Mouse (Mus musculus): ENCODE measurements around the gene Sfxn2. TPM values are rescaled to one million over a fixed set of nuclear protein-coding genes. Genes with fewer than 3 reads are reported as not detected.

The Sfxn2 gene
- polyA plus RNA-seq, 1 experiment from 2014 or later = 18.4 TPM

DNA sequence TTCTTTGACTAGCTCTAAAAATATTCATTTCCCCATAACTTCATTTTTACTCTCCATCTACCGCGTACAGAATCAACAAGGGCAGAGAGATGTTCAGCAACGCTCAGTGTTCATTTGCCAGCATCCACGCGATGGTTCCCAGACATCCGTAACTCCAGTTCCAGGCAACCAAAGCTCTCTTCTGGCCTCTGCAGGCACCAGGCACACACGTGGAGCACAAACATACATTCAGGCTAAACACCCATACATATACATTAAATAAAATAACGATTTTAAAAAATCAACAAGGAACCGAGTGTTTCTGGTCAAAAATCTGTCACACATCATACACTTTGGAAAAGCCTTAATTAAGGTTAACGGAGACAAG lies 1.3 kb upstream of the Sfxn2 start:
- Histone ChIP-seq H3K4me1 (ENCODE audit: insufficient read depth, low read depth, low read length) (0 out of 2 replicates have a peak, but pooled peaks cover 4% of the 10 kb centered on the region), H3K27me3 (replicated peaks; ENCODE audit: insufficient read depth, low read length) (no peaks in the 10 kb centered on the region), H3K4me3 (ENCODE audit: low read depth, low read length) (no peak overlapping the region), H3K27ac (ENCODE audit: low read length) (no peak overlapping the region), H3K4me2 (replicated peaks; ENCODE audit: low read depth, low read length) (peak overlapping the region; percentile 89), H3K9me3 (ENCODE audit: low read length) (no peaks in the 10 kb centered on the region), H3K36me3 (ENCODE audit: insufficient read depth, low read length) (no peaks in the 10 kb centered on the region), H3K9ac (replicated peaks; ENCODE audit: low read depth) (no peak overlapping the region)
- TF ChIP-seq EP300 (IDR thresholded peaks at IDR 0.05) (no peak), CTCF (IDR thresholded peaks at IDR 0.05) (no peak)
- ATAC-seq = no peak
- 20% methylated on average over 10 of the region's 10 CpGs for WGBS
- DNase-seq (ENCODE audit: low spot score) = no peak

DNA sequence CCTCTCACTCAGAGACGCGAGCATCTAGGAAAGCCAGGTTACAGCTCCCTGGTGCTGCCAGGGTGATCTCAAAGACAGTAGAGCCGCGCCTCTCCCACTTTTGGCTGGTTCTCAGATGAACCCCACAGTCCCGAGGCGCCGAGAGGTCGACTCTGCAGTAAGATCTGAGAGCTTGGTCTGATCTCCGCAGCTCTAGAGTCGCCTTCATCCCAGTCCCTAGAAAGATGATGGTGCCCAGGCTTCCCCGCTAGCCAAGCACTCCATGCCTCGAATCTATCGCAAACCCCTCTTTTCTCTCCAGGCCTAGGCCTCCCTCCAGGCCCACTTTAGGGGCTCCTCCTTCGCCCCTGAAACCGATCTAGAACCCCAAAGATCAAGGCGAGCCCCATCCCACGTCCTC lies 617 bp upstream of the Sfxn2 start:
- 0 out of 2 replicates have a peak, but pooled peaks cover 4% of the 10 kb centered on the region for H3K4me1 ChIP-seq (ENCODE audit: insufficient read depth, low read depth, low read length)
- no peaks in the 10 kb centered on the region for H3K36me3 ChIP-seq (ENCODE audit: insufficient read depth, low read length)
- TF ChIP-seq CTCF (IDR thresholded peaks at IDR 0.05) (no peak), EP300 (IDR thresholded peaks at IDR 0.05) (no peak)
- DNase-seq (ENCODE audit: low spot score) (peak; percentile 39), ATAC-seq (peak; percentile 4)
- H3K4me3 ChIP-seq (ENCODE audit: low read depth, low read length) = peak overlapping the region; percentile 75
- peak overlapping the region; percentile 70 for H3K27ac ChIP-seq (ENCODE audit: low read length)
- H3K9ac ChIP-seq (replicated peaks; ENCODE audit: low read depth) = peak overlapping the region; percentile 43; the same call in 1 of the 2 replicates
- WGBS = 0% methylated on average over 17 of the region's 17 CpGs
- H3K27me3 ChIP-seq (replicated peaks; ENCODE audit: insufficient read depth, low read length) = no peaks in the 10 kb centered on the region
- H3K4me2 ChIP-seq (replicated peaks; ENCODE audit: low read depth, low read length) = peak overlapping the region; percentile 89
- no peaks in the 10 kb centered on the region for H3K9me3 ChIP-seq (ENCODE audit: low read length)

- DNase-seq (ENCODE audit: low spot score) = no peak
- peak overlapping the region; percentile 89 for H3K4me2 ChIP-seq (replicated peaks; ENCODE audit: low read depth, low read length)
- no peaks in the 10 kb centered on the region for H3K9me3 ChIP-seq (ENCODE audit: low read length)
- peak overlapping the region; percentile 88 for H3K27ac ChIP-seq (ENCODE audit: low read length)
- no peak overlapping the region for H3K9ac ChIP-seq (replicated peaks; ENCODE audit: low read depth)
- ATAC-seq = no peak
- H3K36me3 ChIP-seq (ENCODE audit: insufficient read depth, low read length) = no peaks in the 10 kb centered on the region
- H3K4me1 ChIP-seq (ENCODE audit: insufficient read depth, low read depth, low read length) = 0 out of 2 replicates have a peak, but pooled peaks cover 4% of the 10 kb centered on the region
- WGBS = 32% methylated on average over 6 of the region's 6 CpGs
- H3K27me3 ChIP-seq (replicated peaks; ENCODE audit: insufficient read depth, low read length) = no peaks in the 10 kb centered on the region
- H3K4me3 ChIP-seq (ENCODE audit: low read depth, low read length) = peak overlapping the region; percentile 75
- no peak for TF ChIP-seq CTCF (IDR thresholded peaks at IDR 0.05)
- no peak for TF ChIP-seq EP300 (IDR thresholded peaks at IDR 0.05)
Observed at GRCm38 (mm10) chr19:46573990-46574389, 825 bp downstream of the Sfxn2 start.

DNA sequence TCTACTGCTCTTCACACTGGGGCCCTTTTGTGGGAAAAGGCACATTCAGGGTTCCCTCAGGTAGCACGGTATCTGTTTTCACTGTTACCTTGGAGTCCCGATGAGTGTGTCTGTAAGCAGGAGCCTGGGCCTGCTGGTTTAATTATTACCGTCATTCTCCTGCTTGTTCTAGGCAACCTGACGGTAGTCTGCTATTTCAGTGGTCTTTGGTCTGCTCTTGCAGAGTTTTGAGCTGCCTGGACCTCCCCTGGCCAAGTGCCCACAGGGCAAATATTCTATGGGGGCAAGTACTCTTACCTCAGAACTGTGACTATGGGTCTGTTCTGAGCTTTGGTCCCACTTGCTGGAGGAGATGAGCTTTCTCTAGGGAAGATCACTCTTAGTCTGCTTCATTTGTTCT lies 2.0 kb downstream of the Sfxn2 start:
- Histone ChIP-seq H3K9ac (replicated peaks; ENCODE audit: low read depth) (no peak overlapping the region), H3K27me3 (replicated peaks; ENCODE audit: insufficient read depth, low read length) (no peaks in the 10 kb centered on the region), H3K36me3 (ENCODE audit: insufficient read depth, low read length) (no peaks in the 10 kb centered on the region), H3K4me2 (replicated peaks; ENCODE audit: low read depth, low read length) (no peak overlapping the region), H3K4me3 (ENCODE audit: low read depth, low read length) (no peak overlapping the region), H3K27ac (ENCODE audit: low read length) (peak overlapping the region; percentile 33; the same call in 1 of the 2 replicates), H3K4me1 (ENCODE audit: insufficient read depth, low read depth, low read length) (0 out of 2 replicates have a peak, but pooled peaks cover 4% of the 10 kb centered on the region), H3K9me3 (ENCODE audit: low read length) (no peaks in the 10 kb centered on the region)
- no peak for TF ChIP-seq EP300 (IDR thresholded peaks at IDR 0.05)
- TF ChIP-seq CTCF (IDR thresholded peaks at IDR 0.05) = no peak
- whole genome bisulfite sequencing = 51% methylated on average over 4 of the region's 4 CpGs
- DNase-seq (ENCODE audit: low spot score) = peak; percentile 46
- no peak for ATAC-seq

DNA sequence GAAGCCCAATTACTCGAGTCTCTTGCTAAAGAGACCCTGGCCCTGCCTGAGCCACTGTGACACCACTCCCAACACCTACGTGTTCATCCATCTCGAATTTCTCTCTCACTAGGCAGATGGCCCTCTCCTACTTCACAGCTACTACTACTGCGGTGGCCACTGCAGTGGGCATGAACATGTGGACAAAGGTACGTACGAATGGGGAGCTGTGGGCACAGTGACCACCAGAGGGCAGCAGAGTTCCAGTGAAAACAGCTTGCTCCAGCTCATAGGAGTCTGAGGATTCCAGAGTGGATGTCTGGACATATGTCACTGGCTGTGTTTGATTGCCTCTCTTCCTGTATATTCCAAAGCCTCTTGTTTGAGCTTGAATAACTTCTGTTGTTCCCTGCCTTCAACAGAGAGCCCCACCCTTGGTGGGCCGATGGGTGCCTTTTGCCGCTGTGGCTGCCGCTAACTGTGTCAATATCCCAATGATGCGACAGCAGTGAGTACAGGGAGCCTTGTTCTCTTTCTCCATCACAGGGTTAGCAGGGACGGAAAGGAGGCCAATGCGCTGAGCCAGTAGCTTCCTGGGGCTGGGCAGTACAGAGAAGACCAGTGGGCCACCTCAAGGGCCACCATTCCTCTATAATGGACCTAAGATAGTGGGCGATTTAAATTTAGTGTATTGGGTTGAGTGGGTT lies 14.8 kb downstream of the Sfxn2 start:
- H3K27me3 ChIP-seq (replicated peaks; ENCODE audit: insufficient read depth, low read length) = no peaks in the 10 kb centered on the region
- H3K9ac ChIP-seq (replicated peaks; ENCODE audit: low read depth) = no peak overlapping the region
- WGBS = 54% methylated on average over 13 of the region's 13 CpGs
- DNase-seq (ENCODE audit: low spot score) (peak; percentile 87), ATAC-seq (peak; percentile 81)
- H3K36me3 ChIP-seq (ENCODE audit: insufficient read depth, low read length) = no peaks in the 10 kb centered on the region
- no peak overlapping the region for H3K4me3 ChIP-seq (ENCODE audit: low read depth, low read length)
- H3K27ac ChIP-seq (ENCODE audit: low read length) = no peak overlapping the region
- H3K4me2 ChIP-seq (replicated peaks; ENCODE audit: low read depth, low read length) = no peak overlapping the region
- TF ChIP-seq CTCF (IDR thresholded peaks at IDR 0.05) (peak; percentile 98), EP300 (IDR thresholded peaks at IDR 0.05) (no peak)
- no peaks in the 10 kb centered on the region for H3K9me3 ChIP-seq (ENCODE audit: low read length)
- H3K4me1 ChIP-seq (ENCODE audit: insufficient read depth, low read depth, low read length) = no peaks in the 10 kb centered on the region

- Histone ChIP-seq H3K4me3 (ENCODE audit: low read depth, low read length) (no peak overlapping the region), H3K27ac (ENCODE audit: low read length) (no peak overlapping the region), H3K4me2 (replicated peaks; ENCODE audit: low read depth, low read length) (no peak overlapping the region), H3K9me3 (ENCODE audit: low read length) (no peaks in the 10 kb centered on the region), H3K27me3 (replicated peaks; ENCODE audit: insufficient read depth, low read length) (no peaks in the 10 kb centered on the region), H3K9ac (replicated peaks; ENCODE audit: low read depth) (no peak overlapping the region), H3K4me1 (ENCODE audit: insufficient read depth, low read depth, low read length) (no peaks in the 10 kb centered on the region), H3K36me3 (ENCODE audit: insufficient read depth, low read length) (no peaks in the 10 kb centered on the region)
- no peak for DNase-seq (ENCODE audit: low spot score)
- TF ChIP-seq CTCF (IDR thresholded peaks at IDR 0.05) (no peak), EP300 (IDR thresholded peaks at IDR 0.05) (no peak)
- WGBS = 82% methylated on average over 6 of the region's 6 CpGs
- no peak for ATAC-seq
Observed at GRCm38 (mm10) chr19:46591575-46591974, 18.4 kb downstream of the Sfxn2 start.

All from lung, postnatal 0 days (tissue).